Comparison of ENCODE assay signal across 12 mouse cellular contexts in the genomic region with DNA sequence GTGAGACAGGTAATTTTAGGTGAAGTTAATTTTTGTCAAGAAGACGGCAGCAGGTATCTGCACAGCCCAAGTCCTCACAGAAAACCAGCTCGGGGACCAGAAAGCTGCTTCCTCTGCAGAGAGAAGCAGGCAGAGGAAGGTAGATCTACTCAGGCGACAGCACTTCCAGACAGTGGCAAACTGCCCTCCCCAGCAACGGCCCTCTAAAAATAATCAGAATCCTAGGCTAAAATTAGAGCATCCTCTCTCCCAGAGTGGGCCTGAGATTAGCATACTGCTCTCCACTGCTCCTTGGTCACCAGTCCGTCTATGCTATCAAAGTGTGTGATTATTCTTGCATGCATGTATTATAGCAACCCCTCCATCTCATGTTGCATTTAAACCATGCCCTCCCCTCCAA. TPM values are rescaled to one million over a fixed set of nuclear protein-coding genes. Genes with fewer than 3 reads are reported as not detected.
DNase-seq lines count a peak whose midpoint lies in the region; ATAC-seq lines count a peak whose summit lies in the region.
"Had no signal": no experiment of that assay in that cellular context is flagged by ENCODE, and none has a peak within 500 bp of the region (broad histone marks: within the 10 kb centered on the region; RNA-seq: fewer than 3 reads in every experiment).

No protein-coding gene starts in this region.

- H3K4me2 ChIP-seq in heart, embryonic 16.5 days (ENCODE audit: low read depth, low read length): peak overlapping the region; percentile 64
- H3K4me2 ChIP-seq: liver, embryonic 15.5 days had no signal

- H3K36me3 ChIP-seq in heart, embryonic 16.5 days (ENCODE audit: control insufficient read depth, insufficient read depth): no peaks in the 10 kb centered on the region
- H3K36me3 ChIP-seq: limb, embryonic 10.5 days; liver, embryonic 15.5 days had no signal

- peak overlapping the region; percentile 35 for H3K4me3 ChIP-seq in heart, embryonic 16.5 days (ENCODE audit: low read length)
- H3K4me3 ChIP-seq: limb, embryonic 10.5 days; liver, embryonic 15.5 days had no signal

- peak overlapping the region; percentile 96 for H3K27ac ChIP-seq in heart, embryonic 16.5 days (ENCODE audit: low read length)
- H3K27ac ChIP-seq: limb, embryonic 10.5 days; liver, embryonic 15.5 days had no signal

- H3K27me3 ChIP-seq in heart, embryonic 16.5 days (ENCODE audit: control insufficient read depth, insufficient read depth, low read length): no peaks in the 10 kb centered on the region
- H3K27me3 ChIP-seq: liver, embryonic 15.5 days had no signal

- peaks cover 55% of the 10 kb centered on the region for H3K4me1 ChIP-seq in heart, embryonic 16.5 days (ENCODE audit: control insufficient read depth, insufficient read depth, low read length)

- H3K9me3 ChIP-seq in heart, embryonic 16.5 days (replicated peaks; ENCODE audit: control insufficient read depth, low read length): no peaks in the 10 kb centered on the region
- H3K9me3 ChIP-seq: limb, embryonic 10.5 days; liver, embryonic 15.5 days had no signal

- peak; percentile 69 for DNase-seq in gastrocnemius, adult 18-20 months (ENCODE audit: low spot score)
- DNase-seq in gastrocnemius, postnatal 4 days (ENCODE audit: low spot score in 2 of 2): no peak
- peak; percentile 42 to 56 for DNase-seq in right cerebral cortex, adult 2 months (ENCODE audit: low spot score in 2 of 2)
- no peak for DNase-seq in right cerebral cortex, postnatal 25 days
- DNase-seq in thymus, postnatal 4 days: no peak
- DNase-seq in spleen, postnatal 10 days (ENCODE audit: low spot score in 2 of 2): no peak
- DNase-seq in neural tube, embryonic 10.5 days (ENCODE audit: extremely low spot score, low spot score): no peak
- DNase-seq: kidney, postnatal 14 days; thymus, postnatal 25 days had no signal

- peak; percentile 84 for ATAC-seq in heart, embryonic 16.5 days (replicated peaks; ENCODE audit: extremely low read depth, insufficient read depth, low FRiP score)

- WGBS in heart, embryonic 16.5 days: 12% methylated on average over 5 of the region's 5 CpGs

- H3K9ac ChIP-seq in heart, embryonic 16.5 days (ENCODE audit: low read length): peak overlapping the region; percentile 53; the same call in 1 of the 2 replicates
- H3K9ac ChIP-seq: liver, embryonic 15.5 days had no signal

RNA-seq across cellular contexts. Expression of a gene that starts 52.2 kb away (rescaled TPM):
- 10 to 100 TPM; 44.8 to 52.1 TPM for total RNA-seq in gastrocnemius, adult 18-20 months (2021)
- 100 to 1,000 TPM; 323 to 353 TPM for total RNA-seq in gastrocnemius, postnatal 4 days (2021)
- polyA plus RNA-seq in heart, embryonic 16.5 days (2015; fragmentation: Nextera tagmentation; extraction: Ambion mirVana): 73.8 and 85.3 TPM in 2 replicates

Comparison
In these comparisons a context has a peak if more than half of its experiments do, and no peak if none do; other contexts are left out.
1. DNase-seq: peak in gastrocnemius, adult 18-20 months (single experiment) and right cerebral cortex, adult 2 months (2 of 2); none in gastrocnemius, postnatal 4 days (0 of 2), right cerebral cortex, postnatal 25 days (single experiment), thymus, postnatal 4 days (single experiment), spleen, postnatal 10 days (0 of 2) and neural tube, embryonic 10.5 days (single experiment).
2. RNA of a gene that starts 52.2 kb away (total RNA-seq): 323 to 353 TPM in gastrocnemius, postnatal 4 days; 44.8 to 52.1 TPM in gastrocnemius, adult 18-20 months; every median in the first group is over 4 times any median in the second.